Mouse (Mus musculus) forebrain, embryonic 15.5 days (tissue): ENCODE data around the gene Naa38. TPM values are rescaled to one million over a fixed set of nuclear protein-coding genes. Genes with fewer than 3 reads are reported as not detected.

ENCODE experiments used
- ATAC-seq: fragments of 200-750 bp; cut with Nextera tagmentation; replicated peaks from 2 replicates; pipeline ENCODE4 v1.8.0; 2017; ENCODE audit warnings: mild to moderate bottlenecking, moderate TSS enrichment, moderate library complexity
- H3K27ac ChIP-seq: fragments of 300-500 bp; sonication (generic); replicated peaks from 2 replicates; pipeline ENCODE4 v1.5.1; 2015; ENCODE audit warnings: mild to moderate bottlenecking, inconsistent platforms
- H3K27me3 ChIP-seq: fragments of 300-500 bp; sonication (generic); 2 replicates; pipeline ENCODE4 v1.6.1; 2015; ENCODE audit warnings: inconsistent platforms
- H3K36me3 ChIP-seq: fragments of 300-500 bp; sonication (generic); 2 replicates; pipeline ENCODE4 v1.6.1; 2015; ENCODE audit warnings: mild to moderate bottlenecking, inconsistent platforms
- H3K4me1 ChIP-seq: fragments of 300-500 bp; sonication (generic); 2 replicates; pipeline ENCODE4 v1.6.1; 2015; ENCODE audit warnings: inconsistent platforms
- H3K4me2 ChIP-seq: fragments of 300-500 bp; sonication (generic); replicated peaks from 2 replicates; pipeline ENCODE4 v1.6.1; 2015; ENCODE audit warnings: mild to moderate bottlenecking, inconsistent platforms
- H3K4me3 ChIP-seq: fragments of 300-500 bp; sonication (generic); 2 replicates; pipeline ENCODE4 v1.5.1; 2015; ENCODE audit warnings: mild to moderate bottlenecking, inconsistent platforms
- H3K9ac ChIP-seq: fragments of 300-500 bp; sonication (generic); replicated peaks from 2 replicates; pipeline ENCODE4 v1.6.1; 2015; ENCODE audit warnings: mild to moderate bottlenecking, inconsistent platforms
- H3K9me3 ChIP-seq: fragments of 300-500 bp; sonication (generic); 2 replicates; pipeline ENCODE4 v1.6.1; 2016; ENCODE audit warnings: inconsistent platforms
- WGBS: fragments of 180-500 bp; shearing (Covaris S2); methylation state at CpG from one replicate; pipeline ENCODE4 v1.1.7; 2015; ENCODE audit warnings: mixed read lengths; 5-methylcytosine and 5-hydroxymethylcytosine counted together
- polyA plus RNA-seq: library from polyadenylated mRNA; unstranded; fragments of >200 nt; fragmentation: Nextera tagmentation; extraction: Ambion mirVana; gene quantifications from 2 replicates; pipeline ENCODE4 v1.2.1, GENCODE M21; 2015

The Naa38 gene
- polyA plus RNA-seq, 1 experiment from 2014 or later: 89.4 TPM

DNA sequence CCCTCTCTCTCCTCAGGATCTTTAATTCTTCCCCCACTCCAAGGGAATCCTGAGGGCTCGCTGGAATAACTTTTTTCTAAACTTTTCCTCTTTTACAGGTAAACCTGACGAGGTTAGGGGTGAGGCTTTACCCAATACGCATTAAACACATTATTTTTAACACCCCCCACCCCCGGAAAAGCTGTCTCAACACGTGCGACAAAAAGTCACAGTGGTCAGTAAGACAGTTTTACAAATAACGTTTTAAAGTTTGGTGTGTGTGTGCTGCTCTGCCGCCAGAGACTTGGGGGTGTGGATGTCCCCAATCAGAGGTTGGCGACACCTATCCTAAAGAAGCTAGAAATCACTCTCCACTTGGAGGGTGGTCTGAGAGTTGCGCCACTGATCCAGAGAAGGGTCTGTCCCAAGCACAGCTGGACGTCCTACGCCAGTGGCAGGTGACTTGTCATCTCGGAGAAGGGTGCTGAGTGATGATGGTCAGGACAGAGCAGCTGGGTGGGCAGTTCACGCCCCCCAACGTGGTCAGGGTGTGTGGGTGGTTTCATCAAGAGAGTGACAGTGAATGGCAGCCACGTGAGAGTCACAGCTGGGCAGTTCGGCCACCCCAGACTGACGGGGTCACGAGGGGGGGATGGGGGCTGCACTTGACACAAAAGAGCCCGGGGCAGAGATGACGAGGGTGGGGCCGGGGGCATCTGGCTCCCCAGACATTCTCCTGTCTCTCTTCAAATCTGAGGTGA is 27.5 kb upstream of the Naa38 start:
- Histone ChIP-seq H3K27me3 (no peaks in the 10 kb centered on the region), H3K4me2 (peak overlapping the region; percentile 95), H3K9me3 (no peaks in the 10 kb centered on the region), H3K4me1 (peaks cover 66% of the 10 kb centered on the region), H3K4me3 (peak overlapping the region; percentile 94), H3K9ac (peak overlapping the region; percentile 100), H3K27ac (peak overlapping the region; percentile 100), H3K36me3 (peaks cover 11% of the 10 kb centered on the region)
- under 1% methylated on average over 22 of the region's 22 CpGs for WGBS
- no peak for ATAC-seq

DNA sequence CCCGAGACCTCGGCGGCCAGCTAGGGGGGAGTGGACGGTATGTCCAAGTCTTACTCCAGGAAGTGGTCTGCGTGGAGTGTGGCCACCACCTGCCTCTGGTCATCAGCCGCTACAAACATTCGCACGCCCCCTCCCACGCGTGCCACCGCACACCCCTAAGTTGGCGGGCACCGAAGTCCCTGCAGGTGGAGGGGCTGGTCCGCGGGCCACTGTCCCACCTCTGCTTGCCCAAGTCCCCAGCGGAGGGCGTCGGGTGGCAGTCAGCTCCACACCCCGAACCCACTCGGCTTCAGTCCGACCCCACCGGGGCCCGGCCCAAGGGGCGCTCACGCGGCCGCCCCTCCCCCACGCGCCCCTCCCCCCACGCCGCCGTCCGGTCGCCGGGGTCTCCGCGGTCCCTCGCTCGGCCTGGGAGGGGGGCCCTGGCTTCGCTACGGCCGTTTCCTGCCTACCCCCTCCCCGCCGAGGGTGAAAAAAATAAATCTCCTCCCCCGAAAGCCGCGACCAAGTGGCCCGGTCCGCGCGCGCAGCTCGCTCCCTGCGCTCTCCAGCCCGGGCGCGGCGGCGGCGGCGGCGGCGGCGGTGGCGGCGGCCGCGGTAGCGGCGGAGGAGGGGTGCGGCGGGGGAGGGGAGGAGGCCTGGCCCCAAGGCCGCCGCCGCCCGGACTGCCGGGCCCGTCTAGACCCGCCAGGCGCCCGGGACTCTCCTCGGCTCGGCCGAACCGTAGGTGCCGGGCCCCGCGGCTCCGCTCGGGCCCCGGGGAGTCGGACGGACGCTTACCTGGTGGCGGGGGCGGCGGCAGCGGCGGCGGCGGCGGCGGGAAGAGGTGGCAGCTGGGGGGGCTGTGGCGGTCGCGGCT is 26.7 kb upstream of the Naa38 start:
- Histone ChIP-seq H3K27me3 (no peaks in the 10 kb centered on the region), H3K27ac (peak overlapping the region; percentile 100), H3K4me3 (peak overlapping the region; percentile 94), H3K9ac (peak overlapping the region; percentile 100), H3K9me3 (no peaks in the 10 kb centered on the region), H3K4me1 (peaks cover 69% of the 10 kb centered on the region), H3K4me2 (peak overlapping the region; percentile 95), H3K36me3 (peaks cover 3% of the 10 kb centered on the region; the same call in 1 of the 2 replicates)
- WGBS: under 1% methylated on average over 83 of the region's 106 CpGs
- ATAC-seq: no peak

DNA sequence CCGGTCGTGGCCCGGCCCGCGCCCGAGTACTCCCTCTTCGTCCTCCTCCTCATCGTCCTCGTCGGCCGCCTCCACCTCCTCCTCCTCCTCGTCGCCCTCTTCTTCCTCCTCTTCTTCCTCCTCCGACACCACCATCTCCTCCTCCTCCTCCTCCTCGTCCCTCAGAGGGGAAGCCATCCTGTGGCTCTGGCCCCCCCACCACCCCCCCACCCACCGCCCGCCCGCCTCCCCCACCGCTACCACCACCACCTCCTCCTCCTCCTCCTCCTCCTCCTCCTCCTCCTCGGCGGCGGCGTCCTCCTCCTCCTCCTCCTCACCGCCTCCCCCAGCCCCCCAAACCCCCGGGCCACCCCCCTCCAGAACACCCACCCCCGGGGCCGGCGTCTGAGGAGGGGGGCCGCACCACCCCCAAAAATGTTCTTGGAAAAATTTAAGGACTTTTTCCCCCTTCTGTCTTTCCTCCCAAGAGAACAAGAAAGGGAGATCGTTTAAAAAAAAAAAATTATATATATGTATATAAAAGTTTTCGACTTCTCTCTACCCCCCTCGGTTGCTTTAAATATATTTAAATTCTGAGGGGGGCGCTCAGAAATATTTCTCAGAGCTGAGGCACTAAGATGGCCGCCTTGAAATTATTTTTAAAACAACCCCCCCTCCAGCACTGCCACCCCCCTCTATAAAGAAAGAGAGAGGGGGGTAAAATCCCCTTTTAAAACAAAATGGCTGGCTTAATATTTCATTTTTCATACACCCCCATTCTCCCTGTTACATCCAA is 25.9 kb upstream of the Naa38 start, which contains the start of gene Chd3:
Chd3 (minus strand) TSS at position 192 of the 775 bp plus-strand sequence.
- WGBS: 2% methylated on average over 10 of the region's 34 CpGs
- H3K4me2 ChIP-seq: peak within 1 kb of the TSS; percentile 95
- H3K4me3 ChIP-seq: peak within 1 kb of the TSS; percentile 94
- peaks cover 62% of the 10 kb centered on the region for H3K4me1 ChIP-seq
- no peaks in the 10 kb centered on the region for H3K9me3 ChIP-seq
- H3K36me3 ChIP-seq: 0 out of 2 replicates have a peak, but pooled peaks cover under 1% of the 10 kb centered on the region
- no peak for ATAC-seq
- peak within 1 kb of the TSS; percentile 100 for H3K27ac ChIP-seq
- H3K27me3 ChIP-seq: no peaks in the 10 kb centered on the region
- H3K9ac ChIP-seq: peak within 1 kb of the TSS; percentile 100

DNA sequence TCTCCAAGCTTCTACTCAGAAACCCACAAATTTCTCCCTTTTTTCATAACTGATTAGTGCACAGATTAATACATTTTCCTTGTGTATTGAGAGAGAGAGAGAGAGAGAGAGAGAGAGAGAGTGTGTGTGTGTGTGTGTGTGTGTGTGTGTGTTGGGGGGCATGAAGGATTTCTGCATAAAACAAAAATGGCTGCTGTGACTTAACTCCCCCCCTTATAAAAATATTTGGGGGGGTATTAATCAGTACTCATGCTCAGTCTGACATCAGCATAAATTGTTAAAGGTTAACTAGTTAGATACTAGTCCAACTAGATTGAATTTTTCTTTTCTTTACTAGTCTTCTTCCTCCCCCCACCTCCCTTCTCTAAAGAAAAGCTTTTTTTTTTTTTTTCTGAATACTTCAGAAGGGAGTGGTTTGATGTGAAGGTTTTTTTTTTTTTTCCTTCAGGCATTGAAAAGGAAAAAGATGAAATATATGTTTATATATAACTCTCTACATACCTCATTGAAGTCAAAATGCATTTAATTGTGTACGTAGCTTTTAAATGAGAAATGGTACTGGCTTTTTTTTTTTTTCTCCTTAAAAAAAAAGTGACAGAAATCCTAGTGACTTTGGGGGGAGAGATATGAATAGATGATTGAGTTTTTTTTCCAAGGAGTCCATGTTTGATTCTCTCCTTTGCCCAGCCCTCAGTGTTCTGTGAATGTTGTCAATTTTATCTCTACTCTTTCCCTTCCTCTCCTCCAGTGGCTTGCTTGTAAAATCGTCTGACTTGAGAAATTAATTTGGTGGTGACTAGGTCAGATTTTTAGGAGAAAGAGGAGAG is 25.1 kb upstream of the Naa38 start:
- Histone ChIP-seq H3K27me3 (no peaks in the 10 kb centered on the region), H3K4me1 (peaks cover 54% of the 10 kb centered on the region), H3K9me3 (no peaks in the 10 kb centered on the region), H3K36me3 (no peaks in the 10 kb centered on the region), H3K4me2 (peak overlapping the region; percentile 95), H3K9ac (peak overlapping the region; percentile 100), H3K4me3 (peak overlapping the region; percentile 94), H3K27ac (peak overlapping the region; percentile 100)
- ATAC-seq: no peak
- WGBS: 14% methylated on average over 2 of the region's 2 CpGs

DNA sequence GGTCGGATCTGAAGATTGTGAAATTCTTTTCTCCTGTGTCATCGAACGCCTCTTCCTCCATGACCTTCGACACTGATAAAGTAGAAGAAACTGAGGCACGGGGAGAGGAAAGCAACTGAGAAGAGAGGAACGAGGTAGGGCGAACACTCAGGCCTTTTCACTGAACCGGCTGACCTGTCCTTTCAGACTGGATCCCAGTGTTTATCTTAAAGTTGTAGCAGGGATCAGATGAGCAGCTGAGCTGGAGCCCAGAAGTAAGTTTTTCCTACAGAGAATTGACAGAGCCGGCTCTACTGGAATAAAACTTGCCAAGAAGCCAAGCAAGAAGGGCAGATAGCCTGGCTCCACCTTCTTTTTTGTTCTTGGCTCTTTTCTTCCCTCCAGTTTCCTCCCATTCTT is 24.5 kb upstream of the Naa38 start:
- H3K4me3 ChIP-seq: 0 out of 2 replicates have a peak overlapping the region, but pooled peaks have one; percentile 7
- peak overlapping the region; percentile 93 for H3K27ac ChIP-seq
- WGBS: 15% methylated on average over 9 of the region's 9 CpGs
- no peaks in the 10 kb centered on the region for H3K27me3 ChIP-seq
- no peak for ATAC-seq
- no peaks in the 10 kb centered on the region for H3K36me3 ChIP-seq
- 0 out of 2 replicates have a peak overlapping the region, but pooled peaks have one; percentile 24 for H3K9ac ChIP-seq
- peak overlapping the region; percentile 33 for H3K4me2 ChIP-seq
- H3K4me1 ChIP-seq: peaks cover 48% of the 10 kb centered on the region
- no peaks in the 10 kb centered on the region for H3K9me3 ChIP-seq

DNA sequence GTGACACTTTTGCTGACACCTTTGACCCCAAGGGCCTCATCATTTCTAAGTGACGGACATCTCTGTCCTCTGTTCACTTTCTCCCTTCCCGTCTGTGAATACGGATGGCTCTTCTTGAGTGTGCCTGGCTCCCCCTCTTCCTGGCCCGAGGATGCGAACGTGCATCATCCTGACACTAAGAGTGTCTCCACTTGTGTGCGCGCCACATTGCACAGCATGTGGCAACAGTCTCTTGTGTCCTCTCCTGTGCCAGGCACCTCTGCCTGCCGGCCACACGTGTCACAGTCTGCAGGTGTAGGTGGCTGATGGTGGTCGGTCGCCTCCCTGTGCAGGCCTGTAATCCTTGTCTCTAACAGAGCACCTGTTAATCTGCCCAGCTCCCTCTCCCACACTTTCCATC is 23.7 kb upstream of the Naa38 start:
- peaks cover 43% of the 10 kb centered on the region for H3K4me1 ChIP-seq
- no peaks in the 10 kb centered on the region for H3K9me3 ChIP-seq
- no peaks in the 10 kb centered on the region for H3K36me3 ChIP-seq
- H3K27me3 ChIP-seq: no peaks in the 10 kb centered on the region
- WGBS: 30% methylated on average over 12 of the region's 12 CpGs
- 0 out of 2 replicates have a peak overlapping the region, but pooled peaks have one; percentile 14 for H3K9ac ChIP-seq
- H3K4me3 ChIP-seq: peak overlapping the region; percentile 19
- ATAC-seq: peak; percentile 8; the same call in 1 of the 2 replicates
- H3K4me2 ChIP-seq: peak overlapping the region; percentile 33
- H3K27ac ChIP-seq: peak overlapping the region; percentile 93

DNA sequence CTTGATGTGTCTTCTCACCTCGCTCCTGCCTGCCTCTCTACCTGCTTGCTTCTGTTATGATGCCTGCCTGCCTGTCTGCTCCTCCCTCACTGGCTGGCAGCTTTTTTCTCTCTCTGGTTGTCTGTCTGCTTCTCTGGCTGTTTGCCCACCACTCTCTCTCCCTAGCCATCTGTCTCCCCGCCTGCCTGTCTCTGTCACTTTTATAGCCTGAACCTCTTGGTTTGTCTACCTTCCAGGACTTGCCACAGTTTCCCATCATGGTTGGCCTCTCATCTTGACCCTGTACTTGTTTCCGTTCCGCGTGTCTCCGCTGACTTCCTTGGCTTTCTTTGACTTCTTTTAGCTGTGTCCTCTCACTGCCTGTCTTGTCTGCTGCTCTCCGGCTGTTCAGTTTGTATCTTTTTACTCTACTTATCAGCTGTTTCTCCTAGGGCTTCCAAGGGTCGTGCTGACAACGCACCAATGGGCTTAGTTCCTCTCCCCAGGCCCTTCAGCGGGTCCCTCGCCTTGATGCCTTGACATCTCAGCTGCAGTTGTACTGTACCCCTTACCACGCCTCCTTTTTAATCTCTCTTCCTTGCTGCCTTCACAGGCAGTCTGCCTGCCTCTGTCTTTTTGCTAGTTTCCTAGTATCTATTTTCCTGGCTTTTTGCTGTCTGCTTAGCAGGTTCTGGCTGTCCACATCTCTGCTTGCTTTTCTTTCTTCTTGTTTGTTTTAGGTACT is 23.1 kb upstream of the Naa38 start:
- Histone ChIP-seq H3K4me3 (peak overlapping the region; percentile 19), H3K36me3 (no peaks in the 10 kb centered on the region), H3K4me1 (peaks cover 42% of the 10 kb centered on the region), H3K9me3 (no peaks in the 10 kb centered on the region), H3K27ac (peak overlapping the region; percentile 93), H3K27me3 (no peaks in the 10 kb centered on the region), H3K9ac (peak overlapping the region; percentile 14; the same call in 1 of the 2 replicates), H3K4me2 (peak overlapping the region; percentile 33)
- 37% methylated on average over 12 of the region's 12 CpGs for WGBS
- peak; percentile 65 for ATAC-seq

DNA sequence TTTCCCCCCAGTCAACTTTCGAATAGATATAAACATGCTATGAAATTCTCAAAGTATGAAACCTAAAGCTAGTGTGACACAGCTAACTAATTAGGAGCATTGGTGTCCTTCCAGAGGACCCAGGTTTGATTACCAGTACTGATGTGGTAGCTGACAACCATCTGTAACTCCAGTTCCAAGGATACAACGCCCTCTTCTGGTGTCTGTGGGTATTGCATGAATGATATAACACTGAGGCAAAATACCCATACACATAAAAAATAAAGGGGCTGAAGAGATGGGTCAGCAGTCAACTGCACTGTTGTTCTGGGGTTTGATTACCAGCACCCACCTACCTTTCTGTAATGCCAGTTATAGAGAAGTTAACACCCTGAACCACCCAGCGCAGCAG is 22.5 kb upstream of the Naa38 start:
- no peaks in the 10 kb centered on the region for H3K36me3 ChIP-seq
- WGBS: 65% methylated on average over 3 of the region's 3 CpGs
- H3K4me3 ChIP-seq: no peak overlapping the region
- peak overlapping the region; percentile 93 for H3K27ac ChIP-seq
- H3K9ac ChIP-seq: no peak overlapping the region
- H3K4me1 ChIP-seq: peaks cover 37% of the 10 kb centered on the region
- ATAC-seq: no peak
- no peaks in the 10 kb centered on the region for H3K27me3 ChIP-seq
- H3K4me2 ChIP-seq: no peak overlapping the region
- no peaks in the 10 kb centered on the region for H3K9me3 ChIP-seq

DNA sequence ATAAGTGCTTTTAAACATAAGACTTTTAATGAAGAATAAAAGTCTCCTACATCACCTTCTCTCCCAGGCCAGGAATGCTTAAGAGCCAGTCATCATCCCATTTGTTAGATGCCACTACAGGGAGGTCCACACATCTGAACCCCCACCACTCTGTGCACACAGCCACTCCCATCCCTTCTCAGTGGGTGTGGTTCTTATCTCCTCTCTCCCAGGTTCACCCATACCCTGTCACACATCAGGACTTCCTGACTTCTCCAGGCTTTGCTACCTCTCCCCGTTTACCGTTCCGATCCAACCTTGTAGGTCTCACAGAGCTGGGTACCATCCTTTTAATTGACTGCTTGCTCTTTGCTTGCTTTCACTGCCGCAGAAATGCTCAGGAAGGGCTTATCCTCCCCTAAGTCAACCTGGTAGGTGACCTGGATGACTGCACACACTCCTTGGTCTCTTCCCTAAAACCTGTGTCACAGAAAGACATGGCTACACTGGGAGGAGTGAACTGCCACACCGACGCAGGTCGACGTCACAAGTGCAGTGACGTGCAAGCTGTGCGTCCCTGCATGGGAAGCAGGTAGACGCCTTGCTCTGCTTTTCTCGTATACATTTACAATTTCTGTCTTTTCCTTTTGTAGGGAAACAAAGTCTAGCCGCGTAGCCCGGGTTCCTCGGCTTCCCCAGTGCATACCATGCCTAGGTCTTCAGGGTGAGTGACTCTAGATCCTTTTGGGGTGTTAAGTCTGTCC is 21.9 kb upstream of the Naa38 start:
- H3K4me2 ChIP-seq: no peak overlapping the region
- H3K36me3 ChIP-seq: no peaks in the 10 kb centered on the region
- no peaks in the 10 kb centered on the region for H3K9me3 ChIP-seq
- no peak overlapping the region for H3K9ac ChIP-seq
- H3K27me3 ChIP-seq: no peaks in the 10 kb centered on the region
- WGBS: 93% methylated on average over 16 of the region's 16 CpGs
- H3K4me3 ChIP-seq: no peak overlapping the region
- no peak for ATAC-seq
- H3K4me1 ChIP-seq: peaks cover 34% of the 10 kb centered on the region
- H3K27ac ChIP-seq: peak overlapping the region; percentile 93

DNA sequence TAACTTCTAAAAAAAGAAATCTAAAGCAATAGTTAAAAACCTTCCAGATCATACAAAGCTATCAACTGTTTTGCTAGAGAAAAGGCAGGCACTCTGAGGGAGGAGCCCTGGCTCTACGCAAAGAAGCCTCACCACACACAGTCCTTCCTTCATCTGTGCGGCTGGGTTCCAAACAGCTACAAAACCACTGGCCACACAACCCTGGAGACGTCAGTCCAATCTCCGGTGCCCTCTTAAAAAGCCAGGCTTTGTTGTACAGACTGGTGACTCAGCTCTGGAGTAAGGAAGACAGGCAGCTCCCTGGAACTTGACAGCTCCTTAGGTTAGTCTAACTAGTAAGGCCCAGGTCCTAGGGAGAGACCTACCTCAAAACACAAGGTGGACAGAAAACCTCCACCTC is 19.6 kb upstream of the Naa38 start:
- 89% methylated on average over 4 of the region's 4 CpGs for WGBS
- no peaks in the 10 kb centered on the region for H3K27me3 ChIP-seq

More for the DNA sequence above, 19.6 kb upstream of the Naa38 start:
- Histone ChIP-seq H3K4me1 (peaks cover 26% of the 10 kb centered on the region), H3K9me3 (no peaks in the 10 kb centered on the region), H3K4me3 (no peak overlapping the region), H3K4me2 (no peak overlapping the region), H3K9ac (no peak overlapping the region), H3K27ac (no peak overlapping the region), H3K36me3 (no peaks in the 10 kb centered on the region)
- ATAC-seq: no peak
